Mouse (Mus musculus) forebrain, embryonic 14.5 days (tissue): Measurements from ENCODE around the gene Golga5. TPM values are rescaled to one million over a fixed set of nuclear protein-coding genes. Genes with fewer than 3 reads are reported as not detected.

Experiments used
- ATAC-seq: fragments of 200-750 bp; cut with Nextera tagmentation; 2 replicates; pipeline ENCODE4 v1.8.0; 2017; ENCODE audit warnings: mild to moderate bottlenecking, moderate library complexity
- DNase-seq: peaks from one replicate; pipeline ENCODE4 v3.0.0-alpha.2; 2015; ENCODE audit warnings: low spot score
- H3K27ac ChIP-seq: fragments of 300-500 bp; sonication (generic); 2 replicates; pipeline ENCODE4 v1.5.1; 2014; ENCODE audit warnings: low read depth, mild to moderate bottlenecking, control low read depth, low read length, moderate library complexity
- H3K27me3 ChIP-seq: fragments of 300-500 bp; sonication (generic); replicated peaks from 2 replicates; pipeline ENCODE4 v1.6.1; 2014; ENCODE audit warnings: low read length, control low read depth, mixed read lengths; ENCODE audit not compliant: control insufficient read depth, insufficient read depth
- H3K36me3 ChIP-seq: fragments of 300-500 bp; sonication (generic); 2 replicates; pipeline ENCODE4 v1.6.1; 2014; ENCODE audit warnings: low read length, control low read depth; ENCODE audit not compliant: control insufficient read depth, insufficient read depth
- H3K4me1 ChIP-seq: fragments of 300-500 bp; sonication (generic); 2 replicates; pipeline ENCODE4 v1.6.1; 2014; ENCODE audit warnings: antibody characterized with exemption, low read length, control low read depth; ENCODE audit not compliant: control insufficient read depth, insufficient read depth
- H3K4me2 ChIP-seq: fragments of 300-500 bp; sonication (generic); 2 replicates; pipeline ENCODE4 v1.6.1; 2014; ENCODE audit warnings: mild to moderate bottlenecking, control low read depth, low read length
- H3K4me3 ChIP-seq: fragments of 300-500 bp; sonication (generic); 2 replicates; pipeline ENCODE4 v1.5.1; 2014; ENCODE audit warnings: low read depth, low read length, control low read depth
- H3K9ac ChIP-seq: fragments of 300-500 bp; sonication (generic); 2 replicates; pipeline ENCODE4 v1.6.1; 2014; ENCODE audit warnings: mild to moderate bottlenecking, low read length, control low read depth, moderate library complexity
- H3K9me3 ChIP-seq: fragments of 300-500 bp; sonication (generic); replicated peaks from 2 replicates; pipeline ENCODE4 v1.6.1; 2016; ENCODE audit warnings: low read length, control low read depth, mixed read lengths; ENCODE audit not compliant: control insufficient read depth
- WGBS: fragments of 180-500 bp; shearing (Covaris S2); extraction: QIAGEN DNeasy Blood & Tissue Kit; methylation state at CpG from one replicate; pipeline ENCODE4 v1.1.7; 2014; 5-methylcytosine and 5-hydroxymethylcytosine counted together
- polyA plus RNA-seq: library from polyadenylated mRNA; unstranded; fragments of >200 nt; fragmentation: Nextera tagmentation; extraction: Ambion mirVana; gene quantifications from 2 replicates; pipeline ENCODE4 v1.2.1, GENCODE M21; 2014

Gene Golga5
- polyA plus RNA-seq, 1 experiment from 2014 or later, result 34.2 TPM

- H3K9ac ChIP-seq, result no peak overlapping the region
- no peak overlapping the region for H3K4me2 ChIP-seq
- DNase-seq (no peak), ATAC-seq (no peak)
- no peaks in the 10 kb centered on the region for H3K27me3 ChIP-seq
- H3K9me3 ChIP-seq, result no peaks in the 10 kb centered on the region
- H3K4me3 ChIP-seq, result no peak overlapping the region
- 95% methylated on average over 7 of the region's 7 CpGs for WGBS
- no peaks in the 10 kb centered on the region for H3K36me3 ChIP-seq
- no peak overlapping the region for H3K27ac ChIP-seq
- H3K4me1 ChIP-seq, result no peaks in the 10 kb centered on the region
Measured at GRCm38 (mm10) chr12:102426285-102426684, 42.6 kb upstream of the Golga5 start.

- no peak overlapping the region for H3K27ac ChIP-seq
- DNase-seq, result no peak
- no peaks in the 10 kb centered on the region for H3K9me3 ChIP-seq
- WGBS, result 92% methylated on average over 5 of the region's 5 CpGs
- no peak overlapping the region for H3K4me2 ChIP-seq
- no peaks in the 10 kb centered on the region for H3K4me1 ChIP-seq
- no peak overlapping the region for H3K4me3 ChIP-seq
- H3K27me3 ChIP-seq, result no peaks in the 10 kb centered on the region
- H3K9ac ChIP-seq, result no peak overlapping the region
- ATAC-seq, result no peak
- H3K36me3 ChIP-seq, result no peaks in the 10 kb centered on the region
Measured at GRCm38 (mm10) chr12:102429656-102430055, 39.3 kb upstream of the Golga5 start.

GRCm38 (mm10) chr12:102430228-102430627 is 38.7 kb upstream of the Golga5 start:
- no peak overlapping the region for H3K4me3 ChIP-seq
- no peak overlapping the region for H3K4me2 ChIP-seq
- H3K36me3 ChIP-seq, result no peaks in the 10 kb centered on the region
- ATAC-seq, result no peak
- DNase-seq, result no peak
- no peak overlapping the region for H3K27ac ChIP-seq
- H3K9ac ChIP-seq, result no peak overlapping the region
- no peaks in the 10 kb centered on the region for H3K9me3 ChIP-seq
- 91% methylated on average over 4 of the region's 4 CpGs for WGBS
- H3K4me1 ChIP-seq, result no peaks in the 10 kb centered on the region
- H3K27me3 ChIP-seq, result no peaks in the 10 kb centered on the region

GRCm38 (mm10) chr12:102432238-102432637 is 36.7 kb upstream of the Golga5 start:
- H3K4me2 ChIP-seq, result no peak overlapping the region
- no peaks in the 10 kb centered on the region for H3K9me3 ChIP-seq
- ATAC-seq (no peak), DNase-seq (no peak)
- no peaks in the 10 kb centered on the region for H3K36me3 ChIP-seq
- no peaks in the 10 kb centered on the region for H3K4me1 ChIP-seq
- no peaks in the 10 kb centered on the region for H3K27me3 ChIP-seq
- WGBS, result 83% methylated on average over 12 of the region's 12 CpGs
- H3K27ac ChIP-seq, result no peak overlapping the region
- H3K9ac ChIP-seq, result no peak overlapping the region
- no peak overlapping the region for H3K4me3 ChIP-seq

GRCm38 (mm10) chr12:102434107-102434506 is 34.8 kb upstream of the Golga5 start:
- DNase-seq (no peak), ATAC-seq (no peak)
- Histone ChIP-seq H3K9me3 (no peaks in the 10 kb centered on the region), H3K36me3 (no peaks in the 10 kb centered on the region), H3K4me1 (peaks cover 7% of the 10 kb centered on the region; the same call in 1 of the 2 replicates), H3K27ac (no peak overlapping the region), H3K9ac (no peak overlapping the region), H3K4me3 (no peak overlapping the region), H3K27me3 (no peaks in the 10 kb centered on the region), H3K4me2 (no peak overlapping the region)
- 86% methylated on average over 4 of the region's 4 CpGs for WGBS

- 80% methylated on average over 10 of the region's 10 CpGs for WGBS
- ATAC-seq, result no peak
- DNase-seq, result no peak
- Histone ChIP-seq H3K27me3 (no peaks in the 10 kb centered on the region), H3K9ac (no peak overlapping the region), H3K36me3 (no peaks in the 10 kb centered on the region), H3K4me2 (no peak overlapping the region), H3K4me1 (peaks cover 7% of the 10 kb centered on the region; the same call in 1 of the 2 replicates), H3K4me3 (no peak overlapping the region), H3K9me3 (no peaks in the 10 kb centered on the region), H3K27ac (no peak overlapping the region)
Measured at GRCm38 (mm10) chr12:102436939-102437526, 31.9 kb upstream of the Golga5 start.

- 77% methylated on average over 5 of the region's 5 CpGs for WGBS
- Histone ChIP-seq H3K36me3 (no peaks in the 10 kb centered on the region), H3K9me3 (no peaks in the 10 kb centered on the region), H3K4me2 (no peak overlapping the region), H3K9ac (no peak overlapping the region), H3K4me1 (peaks cover 7% of the 10 kb centered on the region; the same call in 1 of the 2 replicates), H3K27me3 (no peaks in the 10 kb centered on the region), H3K27ac (no peak overlapping the region), H3K4me3 (no peak overlapping the region)
- DNase-seq (no peak), ATAC-seq (no peak)
Measured at GRCm38 (mm10) chr12:102437952-102438351, 31.0 kb upstream of the Golga5 start.

- peaks cover 7% of the 10 kb centered on the region; the same call in 1 of the 2 replicates for H3K4me1 ChIP-seq
- H3K27ac ChIP-seq, result no peak overlapping the region
- H3K4me3 ChIP-seq, result peak overlapping the region; percentile 44
- 4% methylated on average over 20 of the region's 20 CpGs for WGBS
- DNase-seq (no peak), ATAC-seq (peak; percentile 65)
- peak overlapping the region; percentile 57 for H3K9ac ChIP-seq
- H3K27me3 ChIP-seq, result no peaks in the 10 kb centered on the region
- H3K9me3 ChIP-seq, result no peaks in the 10 kb centered on the region
- no peaks in the 10 kb centered on the region for H3K36me3 ChIP-seq
- peak overlapping the region; percentile 72 for H3K4me2 ChIP-seq
Measured at GRCm38 (mm10) chr12:102438983-102439631, 29.8 kb upstream of the Golga5 start.

- peak within 1 kb of the TSS; percentile 57 for H3K9ac ChIP-seq
- no peaks in the 10 kb centered on the region for H3K27me3 ChIP-seq
- no peak within 1 kb of the TSS for H3K27ac ChIP-seq
- H3K4me1 ChIP-seq, result peaks cover 7% of the 10 kb centered on the region; the same call in 1 of the 2 replicates
- no peaks in the 10 kb centered on the region for H3K9me3 ChIP-seq
- H3K4me3 ChIP-seq, result peak within 1 kb of the TSS; percentile 44
- DNase-seq, result peak; percentile 99
- peak within 1 kb of the TSS; percentile 72 for H3K4me2 ChIP-seq
- H3K36me3 ChIP-seq, result no peaks in the 10 kb centered on the region
- WGBS, result under 1% methylated on average over 28 of the region's 28 CpGs
- ATAC-seq, result peak; percentile 100
Measured at GRCm38 (mm10) chr12:102439632-102440023, 29.3 kb upstream of the Golga5 start, which contains the start of gene Lgmn. Gene Lgmn (minus strand): TSS chr12:102439813.
